ENCODE assay signal across 34 mouse cellular contexts in genomic region chr1:136492232-136492631, GRCm38 (mm10).
"Had no signal": no experiment of that assay in that cellular context is flagged by ENCODE, and none has a peak within 500 bp of the region (broad histone marks: within the 10 kb centered on the region; RNA-seq: fewer than 3 reads in every experiment).

No protein-coding gene starts in this region.

- H3K9me3 ChIP-seq: heart, embryonic 10.5 days; heart, embryonic 12.5 days; heart, embryonic 13.5 days; heart, embryonic 15.5 days; hindbrain, embryonic 10.5 days; hindbrain, embryonic 12.5 days; hindbrain, embryonic 13.5 days; hindbrain, embryonic 15.5 days; kidney, embryonic 15.5 days had no signal

- H3K4me3 ChIP-seq: heart, embryonic 10.5 days; heart, embryonic 12.5 days; heart, embryonic 13.5 days; heart, embryonic 15.5 days; hindbrain, embryonic 10.5 days; hindbrain, embryonic 12.5 days; hindbrain, embryonic 13.5 days; hindbrain, embryonic 15.5 days; kidney, embryonic 15.5 days; layer of hippocampus, adult 2 months had no signal

- H3K9ac ChIP-seq: heart, embryonic 12.5 days; heart, embryonic 13.5 days; heart, embryonic 15.5 days; hindbrain, embryonic 12.5 days; hindbrain, embryonic 13.5 days; hindbrain, embryonic 14.5 days; hindbrain, embryonic 15.5 days; kidney, embryonic 15.5 days had no signal

- H3K4me2 ChIP-seq: heart, embryonic 11.5 days; heart, embryonic 12.5 days; heart, embryonic 13.5 days; heart, embryonic 15.5 days; hindbrain, embryonic 12.5 days; hindbrain, embryonic 13.5 days; hindbrain, embryonic 14.5 days; hindbrain, embryonic 15.5 days; kidney, embryonic 15.5 days had no signal

- ATAC-seq: hindbrain, embryonic 16.5 days; hindbrain, postnatal 0 days; inflammation-experienced regulatory T-cells, adult 6 months; intestine, embryonic 16.5 days; intestine, postnatal 0 days had no signal

- H3K27me3 ChIP-seq: heart, embryonic 12.5 days; heart, embryonic 13.5 days; heart, embryonic 15.5 days; hindbrain, embryonic 12.5 days; hindbrain, embryonic 13.5 days; hindbrain, embryonic 15.5 days; kidney, embryonic 15.5 days had no signal

- H3K27ac ChIP-seq: heart, embryonic 10.5 days; heart, embryonic 13.5 days; heart, embryonic 15.5 days; hindbrain, embryonic 10.5 days; hindbrain, embryonic 12.5 days; hindbrain, embryonic 13.5 days; hindbrain, embryonic 14.5 days; hindbrain, embryonic 15.5 days; hindbrain, postnatal 0 days; kidney, embryonic 15.5 days; kidney, postnatal 0 days; layer of hippocampus, adult 2 months had no signal

- H3K4me1 ChIP-seq: hindbrain, embryonic 10.5 days; hindbrain, embryonic 12.5 days; hindbrain, embryonic 13.5 days; hindbrain, embryonic 15.5 days; kidney, embryonic 15.5 days had no signal

- DNase-seq: heart, postnatal 10 days; heart, postnatal 14 days; heart, postnatal 36 days; heart, postnatal 4 days; kidney, adult 11 months; kidney, adult 18-20 months; kidney, adult 2 months; kidney, adult 8-10 months; kidney, adult 9 months; kidney, postnatal 10 days; kidney, postnatal 14 days; kidney, postnatal 25 days; kidney, postnatal 36 days; kidney, postnatal 4 days; layer of hippocampus, adult 9-11 months; layer of hippocampus, postnatal 36 days had no signal

- H3K36me3 ChIP-seq: hindbrain, embryonic 15.5 days had no signal
